Mouse (Mus musculus) WW6 (cell line): ENCODE data around the gene Eif1b.

ENCODE experiments used
- DNase-seq: peaks from one replicate; pipeline ENCODE4 v3.0.0-alpha.2; 2013; ENCODE audit warnings: low read depth, low spot score

Eif1b gene

DNA sequence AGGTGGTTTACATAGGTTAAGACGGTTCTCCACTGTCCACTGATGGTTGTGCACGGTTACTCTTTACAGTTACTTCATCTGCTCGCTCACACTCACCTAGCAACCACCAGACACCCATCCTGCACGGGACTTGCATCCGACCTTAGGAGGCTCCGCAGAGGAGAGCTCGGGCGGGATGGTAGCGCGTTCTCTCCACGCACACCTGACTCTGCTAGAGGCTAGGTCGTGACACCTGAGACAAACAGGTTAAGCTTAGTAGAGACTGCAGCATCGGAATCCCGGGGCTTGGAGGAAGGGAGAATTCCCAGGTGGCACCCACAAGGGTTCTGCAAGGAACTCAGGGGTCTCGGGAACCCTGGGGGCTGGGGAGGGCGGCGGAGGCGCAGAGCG lies at the start of gene Eif1b:
Gene Eif1b (plus strand): TSS at position 223 of the 390 bp plus-strand sequence.
- DNase-seq, result no peak

DNA sequence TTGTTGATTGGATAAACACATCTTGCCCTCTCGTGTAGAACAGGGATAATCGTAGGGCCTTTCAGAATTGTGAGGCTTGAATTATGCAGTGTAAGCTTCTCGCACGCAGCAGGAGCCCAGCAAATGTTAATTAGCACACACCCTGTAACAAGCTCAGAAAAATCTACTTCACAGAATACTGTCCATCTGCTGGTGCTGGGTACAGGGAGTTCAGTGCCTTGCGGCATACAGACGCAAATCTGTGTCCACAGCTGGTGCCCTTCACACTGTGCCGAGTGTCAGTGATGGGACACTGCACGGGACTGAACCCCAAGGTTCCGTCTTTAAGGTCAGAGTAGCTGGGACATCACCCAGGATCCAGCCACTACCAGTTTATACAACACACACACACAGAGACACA lies 47.4 kb upstream of the Eif1b start:
- DNase-seq, result no peak

DNA sequence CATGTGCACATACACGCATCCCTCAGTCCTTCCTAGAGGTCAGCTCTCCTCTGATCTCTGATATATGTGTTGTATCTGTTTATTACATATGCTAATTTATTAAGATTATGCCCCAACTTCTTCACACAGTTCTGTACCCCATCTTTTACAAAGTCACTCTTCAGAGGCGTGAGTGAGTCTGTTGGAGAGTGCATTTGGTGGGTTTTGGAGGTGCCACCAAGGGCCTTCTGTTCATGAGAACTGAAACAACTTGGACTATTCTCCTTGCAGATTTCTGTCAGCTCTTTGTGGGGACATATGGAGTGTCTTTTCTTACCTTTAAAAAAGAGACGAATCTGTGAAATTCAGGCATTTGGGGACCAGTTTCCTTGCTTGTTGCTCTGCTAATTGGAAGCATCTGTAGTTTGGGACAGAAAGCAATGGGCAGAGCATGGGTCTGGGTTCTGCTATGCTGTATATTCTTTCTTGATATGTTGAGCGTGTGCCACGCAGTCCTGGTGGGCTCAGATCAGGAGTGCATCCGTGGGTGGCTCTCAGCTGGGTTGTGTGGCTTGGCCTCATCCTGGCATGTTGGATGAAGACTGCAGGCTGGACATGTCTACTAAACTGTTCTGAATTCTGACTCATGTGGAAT lies 42.2 kb upstream of the Eif1b start:
- no peak for DNase-seq

DNA sequence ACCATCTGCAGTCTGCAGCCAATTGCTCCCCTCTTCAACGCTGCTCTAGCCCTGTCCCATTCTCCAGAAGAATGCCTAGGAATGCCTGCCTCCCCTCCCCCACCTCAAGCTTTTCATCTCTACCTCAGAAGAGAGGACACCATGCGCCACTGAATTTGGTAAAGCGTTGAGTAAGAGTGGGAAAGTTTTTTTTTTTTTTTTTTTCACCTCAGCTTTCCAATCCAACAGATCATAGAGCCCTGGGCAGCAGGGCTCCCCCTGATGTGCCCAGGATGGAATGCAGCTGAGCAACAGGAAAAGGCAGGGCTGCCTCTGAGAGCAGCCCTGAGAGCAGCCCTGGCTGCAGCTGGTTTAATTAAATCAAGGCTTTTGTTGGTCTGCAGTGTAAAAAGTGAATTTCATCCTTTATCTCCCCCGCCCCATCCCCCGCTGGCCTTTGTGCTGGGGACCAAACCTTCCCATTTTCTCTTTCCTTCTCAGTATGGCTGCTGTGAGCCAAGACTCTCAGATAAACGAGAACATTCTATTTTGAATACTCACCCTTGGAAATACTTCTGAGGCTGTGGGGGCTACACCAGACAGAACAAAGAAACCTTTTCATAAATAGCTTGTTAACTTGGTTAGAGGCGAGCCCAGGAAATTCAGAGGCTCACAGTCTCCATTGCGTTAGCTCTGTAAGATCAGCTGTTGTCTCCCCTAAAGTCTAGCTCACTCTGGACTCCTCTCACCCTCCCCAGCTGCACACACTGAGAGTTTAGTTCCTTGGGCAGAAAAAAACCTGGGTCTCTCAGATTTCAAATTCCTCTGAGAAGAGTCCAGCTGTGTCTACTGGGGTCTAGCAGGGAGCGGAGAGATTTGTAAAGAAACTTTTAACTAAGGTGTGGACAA lies 36.0 kb upstream of the Eif1b start:
- no peak for DNase-seq

DNA sequence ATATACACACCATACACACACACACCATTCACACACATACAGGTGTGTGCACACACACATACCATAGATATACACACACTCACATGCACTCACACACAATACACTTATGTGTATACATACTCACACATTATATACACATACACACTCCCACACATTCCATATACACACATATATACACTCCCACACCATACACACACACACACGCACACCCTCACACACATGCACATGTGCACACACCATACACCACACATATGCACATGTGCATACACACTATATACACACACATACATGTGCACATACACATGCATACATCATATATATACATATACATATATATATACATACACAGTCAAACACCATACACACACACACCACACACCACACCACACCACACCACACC lies 21.6 kb upstream of the Eif1b start:
- DNase-seq, result no peak

DNA sequence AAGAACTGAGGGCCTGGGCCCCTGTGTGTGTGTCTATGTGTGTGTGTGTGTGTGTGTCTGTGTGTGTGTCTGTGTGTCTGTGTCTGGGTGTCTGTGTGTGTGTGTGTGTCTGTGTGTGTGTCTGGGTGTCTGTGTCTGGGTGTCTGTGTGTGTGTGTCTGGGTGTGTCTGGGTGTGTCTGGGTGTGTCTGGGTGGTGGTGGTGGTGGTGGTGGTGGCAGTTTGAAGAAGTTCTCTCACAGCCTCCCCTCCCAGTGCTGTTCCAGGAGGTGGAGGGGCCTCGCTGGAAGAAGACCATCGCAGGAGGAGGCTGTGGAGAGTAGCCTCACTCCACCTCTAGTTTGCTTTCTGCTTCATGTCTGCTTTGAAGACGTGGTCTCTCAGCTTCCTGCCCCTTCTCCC lies 10.4 kb upstream of the Eif1b start:
- no peak for DNase-seq

DNA sequence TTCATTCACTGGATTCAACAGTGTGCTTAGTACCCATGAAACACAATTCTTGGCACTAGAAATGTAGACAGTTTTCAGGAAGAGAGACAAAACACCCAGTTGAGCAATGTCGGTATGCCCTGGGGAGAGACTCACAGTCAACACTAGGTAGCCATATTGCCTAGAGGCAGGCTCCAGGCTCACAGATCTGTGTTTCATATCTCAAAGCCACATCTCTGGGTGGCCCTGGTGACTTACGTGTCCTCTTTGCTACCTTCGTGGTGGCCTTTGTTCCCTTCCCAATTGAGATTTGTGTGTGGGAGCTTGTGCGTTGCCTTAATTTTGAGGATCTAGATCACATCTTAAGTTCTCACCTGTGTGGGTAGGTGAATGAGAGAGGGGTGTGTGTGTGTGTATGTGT lies 9.7 kb upstream of the Eif1b start:
- DNase-seq, result no peak

DNA sequence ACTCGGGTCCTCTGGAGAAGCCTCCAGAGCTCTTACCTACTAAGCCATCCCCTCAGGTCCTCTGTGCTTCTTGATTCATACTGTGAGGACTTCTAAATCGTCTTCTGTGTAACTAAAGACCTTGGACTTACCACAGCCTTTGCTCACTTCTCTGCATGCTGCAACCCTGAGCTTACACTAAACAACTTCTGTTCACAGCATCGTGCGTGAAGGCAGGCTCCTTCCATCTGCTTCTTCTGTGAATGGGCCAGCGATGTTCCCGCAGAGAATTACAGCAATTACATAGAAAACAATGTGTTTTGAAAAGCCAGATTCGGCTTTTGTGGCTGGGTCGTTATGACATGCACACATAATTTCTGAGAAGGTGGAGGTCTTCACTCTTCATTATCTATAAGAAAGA lies 8.9 kb upstream of the Eif1b start:
- DNase-seq, result no peak

DNA sequence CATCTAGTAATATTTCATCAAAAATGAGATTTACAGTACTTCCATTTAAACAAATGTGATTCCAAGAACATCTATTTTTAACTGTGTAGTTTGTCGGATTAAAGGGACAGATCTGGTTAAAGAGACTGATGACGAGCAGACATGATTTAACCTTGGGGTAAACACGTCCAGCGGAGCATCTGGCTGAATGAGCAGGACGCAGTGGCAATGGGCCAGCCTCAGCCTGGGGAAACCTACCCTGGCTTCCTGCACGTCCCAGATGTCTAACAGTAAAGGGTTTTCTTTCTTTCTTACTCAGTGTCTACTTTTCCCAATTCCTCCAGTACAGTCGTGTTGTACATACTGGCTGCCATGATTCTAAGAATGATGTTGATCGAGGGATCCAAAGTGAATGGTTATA lies 5.0 kb upstream of the Eif1b start:
- DNase-seq, result no peak

DNA sequence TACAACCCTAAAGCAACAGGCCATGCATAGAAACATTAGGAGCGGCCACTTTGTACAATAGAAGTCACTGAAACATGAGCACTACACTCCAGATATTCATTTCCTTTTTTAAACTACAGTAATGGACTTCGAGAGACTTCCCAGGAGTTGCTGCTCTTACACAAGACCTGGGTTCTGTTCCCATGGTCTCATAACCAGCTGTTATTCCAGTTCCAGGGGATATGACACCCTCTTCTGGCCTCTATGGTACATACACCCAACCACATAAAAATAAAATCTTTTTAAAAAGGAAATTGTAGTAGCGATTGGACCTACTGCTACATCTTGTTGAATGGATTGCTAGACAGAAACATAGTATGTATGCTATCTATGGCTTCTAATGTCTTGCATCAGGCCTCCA lies 523 bp upstream of the Eif1b start:
- DNase-seq, result no peak

DNA sequence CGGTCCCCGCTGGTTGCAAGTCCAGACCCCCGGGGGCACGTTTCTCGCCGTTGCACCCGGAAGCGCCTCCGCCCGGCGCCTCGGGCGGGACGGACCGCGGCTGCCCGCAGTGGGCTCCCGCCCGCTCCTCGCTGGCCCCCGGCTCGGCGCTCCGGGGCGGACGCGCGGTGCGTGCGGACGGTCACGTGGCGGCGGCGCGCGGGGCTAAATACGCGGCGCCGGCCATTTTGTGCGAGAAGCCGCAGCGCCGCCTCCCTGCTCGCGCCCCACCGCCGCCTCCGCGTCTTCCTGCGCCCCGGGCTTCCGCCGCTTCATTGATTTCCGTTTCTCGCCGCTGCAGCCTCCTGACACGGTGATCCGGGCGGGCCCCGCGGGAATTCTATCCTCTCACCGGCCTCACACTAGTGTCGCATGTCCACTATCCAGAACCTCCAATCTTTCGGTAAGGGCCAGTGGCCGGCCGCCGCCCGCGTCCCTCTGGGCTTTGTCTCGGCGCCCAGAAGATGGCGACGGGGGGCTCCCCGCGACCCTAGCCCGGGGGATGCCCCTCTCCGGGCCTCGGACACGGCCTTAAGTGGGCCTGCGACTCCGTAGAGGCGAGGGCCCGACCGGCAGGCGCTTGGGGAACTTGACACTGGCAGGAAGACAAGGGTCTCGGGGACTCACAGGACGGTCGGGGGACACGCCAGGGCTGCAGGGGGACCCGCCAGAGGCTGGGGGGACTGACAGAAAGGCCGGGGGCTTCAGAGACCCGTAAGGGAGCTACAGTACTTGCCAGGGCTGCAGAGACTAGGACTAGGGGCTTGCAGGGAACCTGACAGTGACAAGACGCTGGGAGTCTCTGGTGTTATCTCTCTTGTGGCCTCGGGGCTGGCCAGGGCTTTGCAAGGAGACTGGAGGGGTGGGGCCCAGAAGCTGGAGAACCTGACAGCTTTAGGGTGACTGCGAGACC lies 644 bp downstream of the Eif1b start:
- DNase-seq, result no peak

DNA sequence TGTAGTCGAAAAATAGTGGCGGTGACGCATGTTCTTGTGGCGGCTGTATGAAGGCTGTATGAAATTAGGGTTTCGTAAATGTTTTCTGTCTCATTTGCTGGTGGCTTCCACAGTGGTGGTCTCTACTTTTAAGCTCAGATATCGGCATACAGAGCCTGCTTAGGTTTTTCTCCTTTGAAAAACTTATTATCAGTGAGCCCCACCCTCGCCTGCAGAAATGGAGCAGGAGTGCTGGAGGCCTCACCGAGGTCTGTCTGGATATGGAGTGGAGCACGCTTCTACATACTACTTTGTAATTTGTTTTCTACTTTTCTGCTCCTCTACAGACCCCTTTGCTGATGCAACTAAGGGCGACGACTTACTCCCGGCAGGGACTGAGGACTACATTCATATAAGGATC lies 1.7 kb downstream of the Eif1b start:
- DNase-seq, result no peak

DNA sequence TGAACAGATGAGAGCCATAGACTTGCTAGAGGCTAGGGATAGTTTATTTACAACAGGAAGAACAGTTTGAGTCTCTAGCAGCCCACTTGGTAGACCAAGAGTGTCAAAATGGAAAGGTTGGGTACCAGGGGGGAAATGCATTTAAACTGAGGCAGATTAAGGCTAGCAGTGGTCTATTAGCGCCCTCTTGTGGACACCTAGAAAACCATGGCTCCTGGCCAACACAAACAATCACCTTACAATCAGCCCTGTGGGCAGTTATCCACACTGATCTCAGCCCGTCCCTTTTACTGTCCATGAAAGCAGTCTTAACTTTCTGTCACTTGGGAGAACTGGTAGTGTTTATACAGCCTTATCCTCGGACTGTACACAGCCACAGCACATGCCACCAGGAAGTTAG lies 4.7 kb downstream of the Eif1b start:
- DNase-seq, result no peak

DNA sequence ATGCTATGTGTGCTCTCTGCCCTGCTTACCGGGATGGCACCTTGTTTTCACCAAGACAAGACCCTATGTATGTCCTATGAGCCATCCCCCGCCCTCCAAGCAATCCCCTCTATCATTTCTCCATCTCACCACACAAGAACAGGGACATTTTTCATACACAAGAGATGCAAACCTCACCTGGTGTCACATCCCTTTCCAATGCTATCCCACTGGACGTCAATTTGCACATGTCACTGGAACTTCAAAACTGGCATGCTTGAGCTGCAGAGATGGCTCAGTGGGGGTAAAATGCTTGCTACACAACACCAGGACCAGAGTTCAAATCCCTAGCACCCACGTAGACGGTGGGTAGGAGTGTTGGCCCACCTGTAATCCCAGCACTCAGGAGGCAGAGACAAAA lies 6.0 kb downstream of the Eif1b start:
- no peak for DNase-seq

DNA sequence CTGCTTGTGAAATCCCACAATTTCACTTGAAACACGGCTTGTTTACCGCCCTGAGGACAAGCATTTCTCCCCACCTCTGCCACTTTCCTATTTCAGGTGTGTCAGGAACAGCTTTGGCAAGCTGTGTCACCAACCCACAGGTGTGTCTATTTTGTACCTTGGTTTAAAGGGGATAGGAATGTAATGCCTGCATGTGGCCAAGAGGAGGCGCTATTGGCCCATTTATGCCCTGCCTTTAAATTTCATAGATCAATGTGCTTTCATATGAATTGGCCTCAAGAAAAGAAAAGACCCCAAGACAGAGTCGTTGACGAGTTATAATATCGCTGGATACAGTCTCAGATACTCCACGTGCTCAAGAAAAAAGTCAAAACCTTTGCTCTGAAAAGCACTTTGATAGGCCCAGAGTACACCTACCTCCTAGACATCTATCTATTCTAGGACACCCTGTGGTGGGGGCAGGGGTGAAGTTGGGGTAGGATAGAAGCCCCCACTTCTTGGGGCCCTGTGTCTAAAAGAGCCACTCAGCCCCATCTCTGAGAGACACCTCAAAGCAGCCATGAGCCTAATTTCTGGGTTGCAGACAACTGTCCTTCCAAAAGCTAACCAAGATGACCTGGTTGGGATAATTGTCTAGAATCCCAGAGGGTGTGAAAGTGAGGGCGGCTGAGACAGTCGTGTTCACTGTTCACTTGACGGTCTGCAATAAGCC lies 9.3 kb downstream of the Eif1b start:
- no peak for DNase-seq

DNA sequence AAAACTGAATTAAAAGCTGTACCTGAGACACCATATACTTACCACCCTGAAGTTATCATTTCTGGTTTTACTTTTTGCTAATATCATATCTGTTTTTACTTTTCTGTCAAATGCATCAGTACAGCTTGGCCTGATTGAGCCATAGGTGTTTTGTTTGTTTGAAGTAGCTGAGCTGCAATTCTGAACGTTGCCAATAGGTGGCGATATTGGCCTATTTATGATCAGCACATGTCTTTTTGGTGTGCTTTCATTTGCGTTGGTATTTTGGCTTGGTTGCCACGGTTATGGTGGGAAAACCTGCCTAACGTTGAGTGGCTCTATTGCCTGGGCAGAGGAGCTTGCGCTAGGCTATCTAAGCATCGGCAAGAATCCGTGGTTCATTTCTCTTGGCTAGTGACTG lies 10.0 kb downstream of the Eif1b start:
- peak; percentile 63 for DNase-seq

DNA sequence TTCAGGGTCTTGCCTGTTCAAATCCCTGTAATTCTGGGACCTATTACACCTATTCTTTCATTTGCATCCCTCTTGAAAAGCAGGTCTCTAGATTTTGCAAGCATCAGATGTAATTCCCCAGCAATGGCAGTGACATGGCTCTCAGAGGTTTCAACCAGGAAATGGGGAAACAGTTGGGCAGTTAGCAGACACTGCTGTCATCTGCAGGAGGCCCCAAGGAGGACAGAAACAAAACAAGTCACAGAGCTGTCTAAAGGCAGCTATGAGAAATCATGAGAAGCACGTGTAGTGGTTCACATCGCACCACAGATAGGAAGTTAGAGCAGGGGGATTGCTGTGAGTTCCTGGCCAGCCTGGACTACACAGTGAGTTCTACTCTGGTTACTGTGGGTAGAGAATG lies 12.4 kb downstream of the Eif1b start:
- DNase-seq, result no peak

DNA sequence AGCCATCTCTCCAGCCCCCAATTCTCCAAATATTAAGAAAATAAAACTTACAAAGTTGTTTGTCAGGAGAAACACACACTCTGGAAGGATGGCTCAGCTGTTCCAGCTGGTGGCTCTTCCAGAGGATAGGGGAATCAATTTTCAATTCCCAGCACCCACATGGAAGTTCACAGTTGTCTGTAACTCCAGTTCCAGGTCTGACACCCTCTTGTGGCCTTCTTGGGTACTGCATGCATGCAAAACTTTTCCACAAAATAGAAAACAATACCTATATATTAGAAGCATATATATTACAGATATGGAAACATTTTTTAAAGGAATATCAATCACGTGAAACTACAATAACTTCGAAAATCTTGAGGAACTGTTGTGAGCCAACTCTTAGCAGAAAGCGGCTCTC lies 19.7 kb downstream of the Eif1b start:
- no peak for DNase-seq

DNA sequence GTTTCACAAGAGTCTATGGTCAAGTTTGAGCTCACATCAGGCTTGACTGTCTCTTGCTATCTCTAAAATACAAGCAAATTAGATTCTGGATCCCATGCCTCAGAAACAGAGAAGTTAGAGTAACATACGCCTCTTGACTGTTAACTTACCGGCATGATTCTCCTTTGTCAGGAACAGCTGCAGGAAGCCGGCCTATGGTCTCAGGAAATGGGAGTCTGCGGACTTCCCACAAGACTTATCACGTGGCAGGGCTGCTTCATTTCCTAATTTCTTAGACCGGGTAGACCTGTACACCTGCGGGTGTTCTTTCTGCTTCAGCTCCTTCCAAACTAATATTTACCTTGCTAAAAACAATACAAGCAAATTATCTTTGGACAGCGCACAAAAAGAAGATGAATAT lies 24.7 kb downstream of the Eif1b start:
- DNase-seq, result no peak

DNA sequence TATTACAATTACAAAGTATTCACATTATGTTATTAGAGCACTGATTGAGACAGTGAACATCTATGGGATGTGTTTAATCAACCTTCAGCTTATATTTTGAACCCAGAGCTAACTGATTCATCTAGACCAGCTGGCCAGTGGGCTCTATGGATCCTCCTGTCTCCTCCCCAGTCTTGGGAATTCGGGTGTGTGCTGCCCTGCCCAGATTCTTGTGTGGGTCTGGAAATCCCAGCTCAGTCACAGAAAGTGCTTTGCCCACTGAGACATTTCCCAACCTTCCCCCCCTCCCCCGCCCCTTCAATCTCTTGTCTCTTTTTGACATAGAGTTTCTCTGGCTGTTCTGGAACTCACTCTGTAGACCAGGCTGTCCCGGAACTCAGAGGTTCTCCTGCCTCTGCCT lies 26.9 kb downstream of the Eif1b start:
- DNase-seq, result no peak

DNA sequence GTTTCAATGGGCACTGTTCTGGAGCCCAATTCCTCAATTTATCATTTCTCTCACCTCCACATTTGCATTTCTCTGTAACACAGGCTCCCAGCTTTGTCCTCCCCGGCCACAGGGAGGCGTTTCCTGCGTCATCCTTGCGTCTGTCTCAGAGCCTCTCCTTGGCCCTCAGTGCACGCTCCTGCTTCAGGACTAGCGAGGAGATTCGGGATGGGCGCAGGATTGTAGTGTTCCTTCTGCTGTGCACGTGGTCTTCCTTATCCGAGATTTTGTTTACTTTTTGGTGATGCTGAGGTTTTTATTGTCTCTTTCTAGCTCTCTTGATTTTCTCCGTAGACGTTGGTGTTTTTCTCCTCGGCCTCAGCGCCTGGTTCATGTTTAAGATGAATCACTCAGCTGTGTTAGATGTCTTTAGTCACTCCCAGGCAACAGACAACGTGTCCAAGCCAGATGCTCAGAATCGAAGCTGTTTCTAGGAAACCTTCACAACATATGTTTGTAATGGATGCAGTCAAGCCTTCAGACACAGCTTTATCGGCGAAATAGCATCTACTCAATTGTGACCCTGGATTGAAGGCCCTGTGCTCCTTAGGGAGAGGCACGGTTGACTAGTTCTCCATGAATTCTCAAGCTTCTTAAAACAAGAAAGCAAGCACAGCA lies 27.6 kb downstream of the Eif1b start:
- DNase-seq, result no peak
